Mouse (Mus musculus) hematopoietic stem cell, adult 5-6 weeks (primary cell): ENCODE data around the gene Herpud2. TPM values are rescaled to one million over a fixed set of nuclear protein-coding genes. Genes with fewer than 3 reads are reported as not detected.

ENCODE experiments used
- ATAC-seq, 2 experiments: fragments of 125-278 bp in 1 of 2; replicated peaks in 1 of 2; 2 replicates each; pipeline ENCODE4 v1.8.0; 2016 to 2017; ENCODE audit warnings: inconsistent platforms in 2 of 2, mild to moderate bottlenecking in 2 of 2, moderate number of reproducible peaks in 2 of 2, low read depth in 1 of 2, moderate TSS enrichment in 1 of 2; ENCODE audit not compliant: low FRiP score in 2 of 2, poor library complexity in 2 of 2, severe bottlenecking in 2 of 2, insufficient read depth in 1 of 2, low TSS enrichment in 1 of 2
- total RNA-seq: library from RNA; stranded (forward); fragments of 172-1452, 232-1000 nt; gene quantifications from 2 replicates; pipeline ENCODE4 v1.2.3, GENCODE M21; 2017

Gene Herpud2
- total RNA-seq, 1 experiment from 2014 or later: 24.1 TPM

DNA sequence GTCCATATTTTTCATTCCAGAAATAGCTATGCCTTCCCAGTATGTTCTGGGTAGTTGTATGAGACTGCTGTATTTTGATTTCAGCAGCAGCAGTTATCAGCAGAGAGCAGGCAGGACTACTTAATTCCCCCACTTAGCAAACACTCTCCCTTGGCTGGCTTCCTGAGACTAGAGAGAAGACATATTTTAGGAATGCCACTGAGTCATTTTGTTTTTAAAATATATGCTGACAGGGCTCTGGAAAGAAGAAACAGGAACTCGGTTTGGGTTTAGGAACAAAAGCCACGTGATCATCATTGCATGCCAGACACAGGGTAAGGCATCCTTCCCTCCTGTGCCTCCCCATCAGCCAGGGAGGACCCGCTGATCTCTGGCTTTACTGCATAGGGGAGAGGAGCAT is 75.6 kb downstream of the Herpud2 start:
- ATAC-seq: peak; percentile 36 to 47; a peak in 2 of 4 replicates

DNA sequence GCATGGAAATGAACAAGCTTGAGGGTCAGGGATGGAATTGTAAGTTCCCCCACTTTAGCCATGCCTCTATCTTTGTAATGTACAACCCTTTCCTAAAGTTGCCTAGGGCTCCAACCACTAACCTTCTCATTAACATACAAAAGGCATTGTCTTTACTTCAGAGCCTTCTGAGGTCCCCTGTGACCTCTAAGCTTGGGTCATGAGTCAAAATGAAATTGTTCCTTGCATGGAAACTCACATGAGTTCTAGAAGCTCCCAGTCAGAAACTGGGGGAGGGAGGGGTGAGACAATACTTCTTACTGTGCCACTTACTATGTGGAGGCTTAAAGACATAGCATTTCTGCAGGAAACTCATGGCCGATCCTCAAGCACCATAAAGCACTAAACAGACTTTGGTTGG is 79.0 kb downstream of the Herpud2 start:
- no peak for ATAC-seq

DNA sequence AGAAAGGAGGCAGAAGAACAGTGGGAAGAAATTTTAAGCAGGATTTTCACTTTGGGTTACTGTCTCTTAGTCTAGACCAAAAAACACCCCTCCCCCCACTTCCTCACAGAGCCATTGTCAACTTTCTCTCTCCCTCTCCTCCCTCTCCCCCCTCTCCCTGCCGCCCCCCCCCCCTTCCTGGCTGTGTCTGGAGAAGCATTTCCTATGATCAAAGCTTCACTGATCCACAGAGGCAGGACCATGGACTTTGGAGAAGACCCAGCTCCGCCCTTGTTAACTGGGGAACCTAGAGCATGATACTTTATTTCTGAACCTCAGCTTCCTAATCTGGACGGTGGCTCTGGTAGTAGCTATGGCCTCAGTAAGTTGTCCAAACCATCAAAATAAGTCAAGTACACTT is 92.9 kb downstream of the Herpud2 start:
- ATAC-seq: no peak

Other genes with a start within 250 kb of the Herpud2 start
- gene Gm10181, start 62.4 kb downstream of the Herpud2 start, total RNA-seq: not detected in 2 replicates
- gene Sept7, start 100.6 kb upstream of the Herpud2 start, total RNA-seq: 320 and 374 TPM in 2 replicates